Mouse (Mus musculus) CH12.LX (cell line): ENCODE data around the gene Ubfd1. TPM values are rescaled to one million over a fixed set of nuclear protein-coding genes. Genes with fewer than 3 reads are reported as not detected.

ENCODE experiments used
- DNase-seq: peaks from one replicate; pipeline ENCODE4 v3.0.0-alpha.2; 2013; ENCODE audit errors: extremely low read depth
- H3K27ac ChIP-seq: 2 replicates; pipeline ENCODE4 v1.5.1; 2012; ENCODE audit warnings: low read depth, mild to moderate bottlenecking, control low read depth, moderate library complexity; ENCODE audit not compliant: insufficient read depth
- H3K27me3 ChIP-seq: replicated peaks from 2 replicates; pipeline ENCODE3; 2012; ENCODE audit warnings: inconsistent platforms
- H3K36me3 ChIP-seq, 2 experiments: replicated peaks in 1 of 2; 2 replicates each; pipeline versions ENCODE3 to v1.6.1; 2012; ENCODE audit warnings: inconsistent platforms in 1 of 2, low read length in 1 of 2, mild to moderate bottlenecking in 1 of 2, mixed read lengths in 1 of 2, moderate library complexity in 1 of 2; ENCODE audit not compliant: control insufficient read depth in 1 of 2, insufficient read depth in 1 of 2
- H3K4me1 ChIP-seq, 2 experiments: 2 replicates each; pipeline ENCODE4 v1.6.1; 2012; ENCODE audit warnings: inconsistent platforms in 1 of 2, moderate library complexity in 1 of 2; ENCODE audit not compliant: insufficient read depth in 2 of 2, control insufficient read depth in 1 of 2
- H3K4me2 ChIP-seq: 2 replicates; pipeline ENCODE4 v1.6.1; 2012; ENCODE audit warnings: low read depth, mild to moderate bottlenecking, control low read depth; ENCODE audit not compliant: poor library complexity, insufficient read depth, severe bottlenecking
- H3K4me3 ChIP-seq, 3 experiments: fragments of 150-350 bp in 1 of 3; sonication (generic) in 1 of 3; replicated peaks in 1 of 3; 2 replicates each; pipeline versions ENCODE3 to v1.5.1; 2011 to 2012; ENCODE audit warnings: low read depth in 2 of 3, low read length in 2 of 3, mild to moderate bottlenecking in 2 of 3, moderate library complexity in 2 of 3, control low read depth in 1 of 3, improper control_type of control experiment in 1 of 3, inconsistent platforms in 1 of 3, mixed read lengths in 1 of 3; ENCODE audit not compliant: poor library complexity in 1 of 3
- H3K79me2 ChIP-seq: replicated peaks from 2 replicates; pipeline ENCODE4 v1.6.1; 2012; ENCODE audit warnings: mild to moderate bottlenecking, moderate library complexity; ENCODE audit not compliant: control insufficient read depth, poor library complexity, insufficient read depth, severe bottlenecking; ENCODE audit errors: extremely low read depth
- H3K9ac ChIP-seq: 2 replicates; pipeline ENCODE4 v1.6.1; 2012; ENCODE audit warnings: low read depth, mild to moderate bottlenecking, control low read depth, moderate library complexity; ENCODE audit not compliant: insufficient read depth
- H3K9me3 ChIP-seq: replicated peaks from 2 replicates; pipeline ENCODE3; 2012; ENCODE audit warnings: low read length, inconsistent platforms, mixed read lengths
- BHLHE40 ChIP-seq: IDR thresholded peaks from 2 replicates; pipeline ENCODE4 v1.6.1; 2011; ENCODE audit warnings: mild to moderate bottlenecking, low read depth, low read length, improper control_type of control experiment
- CHD1 ChIP-seq: IDR thresholded peaks from 2 replicates; pipeline ENCODE4 v1.6.1; 2012; ENCODE audit warnings: low read depth, low read length, improper control_type of control experiment, inconsistent platforms
- CHD2 ChIP-seq: IDR thresholded peaks from 2 replicates; pipeline ENCODE4 v1.6.1; 2011; ENCODE audit warnings: low read length, improper control_type of control experiment
- E2F4 ChIP-seq: IDR thresholded peaks from 2 replicates; pipeline ENCODE4 v1.6.1; 2011; ENCODE audit warnings: low read depth, low read length, improper control_type of control experiment; ENCODE audit not compliant: insufficient replicate concordance
- ELF1 ChIP-seq: IDR thresholded peaks from 2 replicates; pipeline ENCODE4 v1.6.1; 2014; ENCODE audit warnings: low read depth, mild to moderate bottlenecking, inconsistent platforms, low read length, improper control_type of control experiment
- EP300 ChIP-seq: IDR thresholded peaks from 2 replicates; pipeline ENCODE4 v1.6.1; 2011; ENCODE audit warnings: low read length, improper control_type of control experiment
- ETS1 ChIP-seq: conservative IDR thresholded peaks from 2 replicates; pipeline ENCODE4 v1.6.1; 2012; ENCODE audit warnings: low read depth, mild to moderate bottlenecking, inconsistent platforms, low read length, improper control_type of control experiment, moderate library complexity
- IRF4 ChIP-seq: IDR thresholded peaks from 2 replicates; pipeline ENCODE4 v1.6.1; 2014; ENCODE audit warnings: low read depth, mild to moderate bottlenecking, inconsistent platforms, low read length, improper control_type of control experiment
- JUN ChIP-seq: IDR thresholded peaks from 2 replicates; pipeline ENCODE4 v1.6.1; 2011; ENCODE audit warnings: low read depth, mild to moderate bottlenecking, low read length, improper control_type of control experiment, moderate library complexity; ENCODE audit not compliant: insufficient read depth
- MAX ChIP-seq: IDR thresholded peaks from 2 replicates; pipeline ENCODE4 v1.6.1; 2011; ENCODE audit warnings: low read length, improper control_type of control experiment
- MAZ ChIP-seq: IDR thresholded peaks from 2 replicates; pipeline ENCODE4 v1.6.1; 2012; ENCODE audit warnings: low read depth, mild to moderate bottlenecking, inconsistent platforms, low read length, improper control_type of control experiment, moderate library complexity
- MEF2A ChIP-seq: IDR thresholded peaks from 2 replicates; pipeline ENCODE4 v1.6.1; 2014; ENCODE audit warnings: low read depth, mild to moderate bottlenecking, inconsistent platforms, low read length, improper control_type of control experiment, borderline replicate concordance
- MXI1 ChIP-seq: IDR thresholded peaks from 2 replicates; pipeline ENCODE4 v1.6.1; 2011; ENCODE audit warnings: mild to moderate bottlenecking, low read depth, low read length, improper control_type of control experiment
- MYC ChIP-seq: IDR thresholded peaks from 2 replicates; pipeline ENCODE4 v1.6.1; 2011; ENCODE audit warnings: low read depth, mild to moderate bottlenecking, improper control_type of control experiment, low read length
- POLR2A ChIP-seq: IDR thresholded peaks from 2 replicates; pipeline ENCODE4 v1.6.1; 2011; ENCODE audit warnings: low read depth, mild to moderate bottlenecking, improper control_type of control experiment, low read length
- POLR2AphosphoS2 ChIP-seq: IDR thresholded peaks from 2 replicates; pipeline ENCODE4 v1.6.1; 2011; ENCODE audit warnings: low read depth, low read length, improper control_type of control experiment
- RCOR1 ChIP-seq: conservative IDR thresholded peaks from 2 replicates; pipeline ENCODE4 v1.6.1; 2012; ENCODE audit warnings: low read depth, mild to moderate bottlenecking, inconsistent platforms, low read length, improper control_type of control experiment
- SIN3A ChIP-seq: IDR thresholded peaks from 2 replicates; pipeline ENCODE4 v1.6.1; 2012; ENCODE audit warnings: low read length, improper control_type of control experiment, inconsistent platforms
- SMC3 ChIP-seq: IDR thresholded peaks from 2 replicates; pipeline ENCODE4 v1.6.1; 2011; ENCODE audit warnings: low read depth, low read length, improper control_type of control experiment
- TBP ChIP-seq: conservative IDR thresholded peaks from 2 replicates; pipeline ENCODE4 v1.6.1; 2011; ENCODE audit warnings: low read depth, low read length, improper control_type of control experiment
- TCF12 ChIP-seq: IDR thresholded peaks from 2 replicates; pipeline ENCODE4 v1.6.1; 2014; ENCODE audit warnings: low read depth, mild to moderate bottlenecking, inconsistent platforms, low read length, improper control_type of control experiment
- USF1 ChIP-seq: IDR thresholded peaks from 2 replicates; pipeline ENCODE4 v1.6.1; 2014; ENCODE audit warnings: low read depth, mild to moderate bottlenecking, inconsistent platforms, low read length, improper control_type of control experiment
- USF2 ChIP-seq: conservative IDR thresholded peaks from 2 replicates; pipeline ENCODE4 v1.6.1; 2011; ENCODE audit warnings: low read depth, low read length, improper control_type of control experiment
- ZC3H11A ChIP-seq: IDR thresholded peaks from 2 replicates; pipeline ENCODE4 v1.6.1; 2012; ENCODE audit warnings: low read depth, mild to moderate bottlenecking, inconsistent platforms, low read length, improper control_type of control experiment
- ZMIZ1 ChIP-seq: IDR thresholded peaks from 2 replicates; pipeline ENCODE4 v1.6.1; 2012; ENCODE audit warnings: low read depth, mild to moderate bottlenecking, inconsistent platforms, low read length, improper control_type of control experiment
- ZNF384 ChIP-seq: IDR thresholded peaks from 2 replicates; pipeline ENCODE4 v1.6.1; 2012; ENCODE audit warnings: low read depth, low read length, improper control_type of control experiment, inconsistent platforms
- dilution Hi-C: fragments of 300-500 bp; cut with MboI; formaldehyde crosslinking; loops from 2 replicates; pipeline ENCODE4 v1.14.3; 2020; ENCODE audit warnings: low sequenced_read_pairs; ENCODE audit not compliant: extremely low pct_unique_long_range_greater_than_20kb, extremely low pct_ligation_motif_present
- in situ Hi-C: fragments of 300-500 bp; cut with MboI; formaldehyde crosslinking; loops from 3 replicates; pipeline ENCODE4 v1.14.3; 2019; ENCODE audit warnings: low sequenced_read_pairs, low pct_ligation_motif_present, low pct_unique_long_range_greater_than_20kb, mixed read lengths
- polyA plus RNA-seq: library from polyadenylated mRNA; unstranded; fragments of >175 nt; gene quantifications from 2 replicates; pipeline ENCODE4 v1.2.1, GENCODE M21; 2012; ENCODE audit warnings: low read depth; ENCODE audit not compliant: insufficient read length
- total RNA-seq, 2 experiments: library from RNA; depleted of rRNA; stranded (reverse); fragments of 300-350 nt in 1 of 2; fragments of >200 nt in 1 of 2; gene quantifications; 2 replicates each; pipeline ENCODE4 v1.2.3; 2012 to 2014

Ubfd1 gene
- total and polyA plus RNA-seq, 3 experiments: 26.9 to 51.8 (median 36.5) TPM

GRCm38 (mm10) chr7:122087195-122087982 is 20.4 kb downstream of the Ubfd1 start:
- H3K9me3 ChIP-seq: no peaks in the 10 kb centered on the region
- H3K9ac ChIP-seq: no peak overlapping the region; the same call in 1 of the 2 replicates
- peak overlapping the region; percentile 89 for H3K27ac ChIP-seq
- H3K4me3 ChIP-seq: peak overlapping the region in 1 of 3 experiments; percentile 8
- peak; percentile 90 for DNase-seq
- dilution Hi-C loops: no loop called here
- H3K27me3 ChIP-seq: no peaks in the 10 kb centered on the region
- in situ Hi-C loops: no loop called here
- TF ChIP-seq ETS1 (peak; percentile 77), ZMIZ1 (no peak), MEF2A (peak; percentile 29; the same call in 1 of the 2 replicates), BHLHE40 (peak; percentile 52; the same call in 1 of the 2 replicates), E2F4 (no peak), TCF12 (peak; percentile 79), ZNF384 (no peak), CHD2 (no peak), MAX (no peak; the same call in 1 of the 2 replicates), ZC3H11A (no peak), TBP (0 out of 2 replicates have a peak, but pooled peaks have one; percentile 40), IRF4 (peak; percentile 85), USF1 (no peak), ELF1 (0 out of 2 replicates have a peak, but pooled peaks have one; percentile 24), USF2 (no peak), MAZ (no peak), EP300 (peak; percentile 75), SMC3 (no peak), POLR2A (0 out of 2 replicates have a peak, but pooled peaks have one; percentile 31), SIN3A (peak; percentile 65), JUN (no peak), RCOR1 (no peak), MYC (peak; percentile 28; the same call in 1 of the 2 replicates), CHD1 (no peak), POLR2AphosphoS2 (peak; percentile 59; the same call in 1 of the 2 replicates), MXI1 (peak; percentile 78; the same call in 1 of the 2 replicates)
- H3K4me2 ChIP-seq: peak overlapping the region; percentile 41
- H3K79me2 ChIP-seq: peaks cover 7% of the 10 kb centered on the region; the same call in 1 of the 2 replicates
- H3K36me3 ChIP-seq: peaks cover 53 to 77% of the 10 kb centered on the region in 2 experiments
- peaks cover 14 to 57% of the 10 kb centered on the region in 2 experiments for H3K4me1 ChIP-seq
